Mouse (Mus musculus): Measurements from ENCODE around the gene Grhl1. TPM values are rescaled to one million over a fixed set of nuclear protein-coding genes. Genes with fewer than 3 reads are reported as not detected.
"Not testable (repeated sequence)": the region's sequence is repeated elsewhere in the genome, so short reads cannot be mapped to it uniquely, and the experiment has no call there.

The Grhl1 gene
- polyA plus RNA-seq, 1 experiment from 2014 or later = 2.1 TPM

GRCm38 (mm10) chr12:24627215-24627614 lies 55.1 kb downstream of the Grhl1 start:
- no peaks in the 10 kb centered on the region for H3K4me1 ChIP-seq (ENCODE audit: insufficient read depth)
- H3K36me3 ChIP-seq (ENCODE audit: insufficient read depth) = no peaks in the 10 kb centered on the region
- WGBS = 35% methylated on average over 3 of the region's 3 CpGs
- H3K27ac ChIP-seq (ENCODE audit: low read depth) = no peak overlapping the region
- H3K27me3 ChIP-seq (ENCODE audit: insufficient read depth, low read length) = no peaks in the 10 kb centered on the region
- no peaks in the 10 kb centered on the region for H3K9me3 ChIP-seq (ENCODE audit: low read depth, low read length)
- H3K4me2 ChIP-seq = no peak overlapping the region
- TF ChIP-seq CTCF (IDR thresholded peaks at IDR 0.05; ENCODE audit: low read depth) = no peak
- no peak overlapping the region for H3K4me3 ChIP-seq (ENCODE audit: low read depth, low read length)
- ATAC-seq (ENCODE audit: insufficient read depth) (no peak), DNase-seq (no peak)
- no peak overlapping the region for H3K9ac ChIP-seq

- no peaks in the 10 kb centered on the region for H3K9me3 ChIP-seq (ENCODE audit: low read depth, low read length)
- H3K27ac ChIP-seq (ENCODE audit: low read depth) = no peak overlapping the region
- TF ChIP-seq CTCF (IDR thresholded peaks at IDR 0.05; ENCODE audit: low read depth) = peak; percentile 64
- WGBS = 75% methylated on average over 1 of the region's 1 CpGs
- no peak for ATAC-seq (ENCODE audit: insufficient read depth)
- H3K36me3 ChIP-seq (ENCODE audit: insufficient read depth) = no peaks in the 10 kb centered on the region
- H3K9ac ChIP-seq = no peak overlapping the region
- H3K4me2 ChIP-seq = no peak overlapping the region
- H3K27me3 ChIP-seq (ENCODE audit: insufficient read depth, low read length) = no peaks in the 10 kb centered on the region
- DNase-seq = peak; percentile 65
- no peak overlapping the region for H3K4me3 ChIP-seq (ENCODE audit: low read depth, low read length)
- no peaks in the 10 kb centered on the region for H3K4me1 ChIP-seq (ENCODE audit: insufficient read depth)
These were observed 58.1 kb downstream of the Grhl1 start for GRCm38 (mm10) chr12:24630220-24630619.

- H3K9ac ChIP-seq = no peak overlapping the region
- DNase-seq = no peak
- 63% methylated on average over 4 of the region's 4 CpGs for WGBS
These were observed 60.3 kb downstream of the Grhl1 start for GRCm38 (mm10) chr12:24632404-24632803.

GRCm38 (mm10) chr12:24633753-24634191 lies 61.7 kb downstream of the Grhl1 start:
- peak overlapping the region; percentile 43; the same call in 1 of the 2 replicates for H3K27ac ChIP-seq (ENCODE audit: low read depth)
- H3K27me3 ChIP-seq (ENCODE audit: insufficient read depth, low read length) = no peaks in the 10 kb centered on the region
- no peak overlapping the region for H3K4me2 ChIP-seq
- H3K9me3 ChIP-seq (ENCODE audit: low read depth, low read length) = no peaks in the 10 kb centered on the region
- 0 out of 2 replicates have a peak, but pooled peaks have one; percentile 21 for ATAC-seq (ENCODE audit: insufficient read depth)
- no peak overlapping the region for H3K4me3 ChIP-seq (ENCODE audit: low read depth, low read length)
- H3K9ac ChIP-seq = no peak overlapping the region
- no peaks in the 10 kb centered on the region for H3K4me1 ChIP-seq (ENCODE audit: insufficient read depth)
- no peak for DNase-seq
- TF ChIP-seq CTCF (IDR thresholded peaks at IDR 0.05; ENCODE audit: low read depth) = no peak
- WGBS = 64% methylated on average over 1 of the region's 1 CpGs
- no peaks in the 10 kb centered on the region for H3K36me3 ChIP-seq (ENCODE audit: insufficient read depth)

More at GRCm38 (mm10) chr12:24632404-24632803, 60.3 kb downstream of the Grhl1 start:
- H3K4me1 ChIP-seq (ENCODE audit: insufficient read depth) = no peaks in the 10 kb centered on the region
- H3K4me3 ChIP-seq (ENCODE audit: low read depth, low read length) = no peak overlapping the region
- no peaks in the 10 kb centered on the region for H3K27me3 ChIP-seq (ENCODE audit: insufficient read depth, low read length)
- no peak for ATAC-seq (ENCODE audit: insufficient read depth)
- TF ChIP-seq CTCF (IDR thresholded peaks at IDR 0.05; ENCODE audit: low read depth) = no peak
- no peak overlapping the region for H3K27ac ChIP-seq (ENCODE audit: low read depth)
- no peaks in the 10 kb centered on the region for H3K9me3 ChIP-seq (ENCODE audit: low read depth, low read length)
- no peaks in the 10 kb centered on the region for H3K36me3 ChIP-seq (ENCODE audit: insufficient read depth)
- H3K4me2 ChIP-seq = no peak overlapping the region

- 71% methylated on average over 4 of the region's 4 CpGs for WGBS
- H3K9me3 ChIP-seq (ENCODE audit: low read depth, low read length) = no peaks in the 10 kb centered on the region
- no peaks in the 10 kb centered on the region for H3K36me3 ChIP-seq (ENCODE audit: insufficient read depth)
- DNase-seq = no peak
- TF ChIP-seq CTCF (IDR thresholded peaks at IDR 0.05; ENCODE audit: low read depth) = no peak
- H3K27me3 ChIP-seq (ENCODE audit: insufficient read depth, low read length) = no peaks in the 10 kb centered on the region
- H3K9ac ChIP-seq = no peak overlapping the region
- no peaks in the 10 kb centered on the region for H3K4me1 ChIP-seq (ENCODE audit: insufficient read depth)
- ATAC-seq (ENCODE audit: insufficient read depth) = no peak
- H3K4me3 ChIP-seq (ENCODE audit: low read depth, low read length) = no peak overlapping the region
- no peak overlapping the region for H3K4me2 ChIP-seq
- H3K27ac ChIP-seq (ENCODE audit: low read depth) = peak overlapping the region; percentile 43; the same call in 1 of the 2 replicates
These were observed 62.1 kb downstream of the Grhl1 start for GRCm38 (mm10) chr12:24634212-24634611.

- H3K4me2 ChIP-seq = no peak overlapping the region
- H3K27ac ChIP-seq (ENCODE audit: low read depth) = no peak overlapping the region
- WGBS = 87% methylated on average over 3 of the region's 3 CpGs
- no peak for TF ChIP-seq CTCF (IDR thresholded peaks at IDR 0.05; ENCODE audit: low read depth)
- ATAC-seq (ENCODE audit: insufficient read depth) = no peak
- no peak overlapping the region for H3K9ac ChIP-seq
- no peaks in the 10 kb centered on the region for H3K36me3 ChIP-seq (ENCODE audit: insufficient read depth)
- no peaks in the 10 kb centered on the region for H3K27me3 ChIP-seq (ENCODE audit: insufficient read depth, low read length)
- DNase-seq = no peak
- H3K4me3 ChIP-seq (ENCODE audit: low read depth, low read length) = no peak overlapping the region
- no peaks in the 10 kb centered on the region for H3K9me3 ChIP-seq (ENCODE audit: low read depth, low read length)
- H3K4me1 ChIP-seq (ENCODE audit: insufficient read depth) = no peaks in the 10 kb centered on the region
These were observed 62.6 kb downstream of the Grhl1 start for GRCm38 (mm10) chr12:24634648-24635047.

- not testable (repeated sequence) for H3K4me1 ChIP-seq (ENCODE audit: insufficient read depth); H3K27ac ChIP-seq (ENCODE audit: low read depth); H3K9ac ChIP-seq; H3K4me3 ChIP-seq (ENCODE audit: low read depth, low read length); DNase-seq; H3K27me3 ChIP-seq (ENCODE audit: insufficient read depth, low read length); H3K4me2 ChIP-seq; ATAC-seq (ENCODE audit: insufficient read depth); H3K36me3 ChIP-seq (ENCODE audit: insufficient read depth); H3K9me3 ChIP-seq (ENCODE audit: low read depth, low read length)
- 95% methylated on average over 10 of the region's 10 CpGs for WGBS
These were observed 66.7 kb downstream of the Grhl1 start for GRCm38 (mm10) chr12:24638787-24639186.

- Histone ChIP-seq H3K4me3 (ENCODE audit: low read depth, low read length) (no peak overlapping the region), H3K4me2 (no peak overlapping the region), H3K27me3 (ENCODE audit: insufficient read depth, low read length) (no peaks in the 10 kb centered on the region), H3K27ac (ENCODE audit: low read depth) (no peak overlapping the region), H3K9ac (no peak overlapping the region), H3K4me1 (ENCODE audit: insufficient read depth) (no peaks in the 10 kb centered on the region), H3K36me3 (ENCODE audit: insufficient read depth) (no peaks in the 10 kb centered on the region), H3K9me3 (ENCODE audit: low read depth, low read length) (no peaks in the 10 kb centered on the region)
- 68% methylated on average over 4 of the region's 4 CpGs for WGBS
- TF ChIP-seq CTCF (IDR thresholded peaks at IDR 0.05; ENCODE audit: low read depth) = no peak
- ATAC-seq (ENCODE audit: insufficient read depth) = no peak
- no peak for DNase-seq
These were observed 70.3 kb downstream of the Grhl1 start for GRCm38 (mm10) chr12:24642370-24642802.
